Mouse (Mus musculus): ENCODE data around the gene Dnah1.

GRCm38 (mm10) chr14:31237101-31237882 is 86.4 kb downstream of the Dnah1 start:
- TF ChIP-seq E2F4 (IDR thresholded peaks at IDR 0.05; ENCODE audit: insufficient read depth), result no peak
- no peak for TF ChIP-seq POLR2AphosphoS2 (IDR thresholded peaks at IDR 0.05; ENCODE audit: insufficient read length, low read depth)
- TF ChIP-seq MYOG (IDR thresholded peaks at IDR 0.05; ENCODE audit: control insufficient read depth in 1 of 3, insufficient read depth in 1 of 3, insufficient read length in 2 of 3, low read depth in 2 of 3), result no peak
- no peak for TF ChIP-seq TCF12 (IDR thresholded peaks at IDR 0.05; ENCODE audit: insufficient read depth, poor library complexity, severe bottlenecking)
- TF ChIP-seq USF1 (IDR thresholded peaks at IDR 0.05; ENCODE audit: low read depth), result no peak
- no peak for TF ChIP-seq POLR2A (IDR thresholded peaks at IDR 0.05; ENCODE audit: insufficient read length, low read depth)
- TF ChIP-seq SRF (IDR thresholded peaks at IDR 0.05; ENCODE audit: control insufficient read depth, insufficient read length, low read depth), result no peak
